Mouse (Mus musculus) ovary, postnatal 10 days (tissue): ENCODE measurements around the gene Cxxc4.

Source experiments
- DNase-seq: peaks from one replicate; pipeline ENCODE4 v3.0.0; 2022; ENCODE audit warnings: low spot score

Gene Cxxc4

DNA sequence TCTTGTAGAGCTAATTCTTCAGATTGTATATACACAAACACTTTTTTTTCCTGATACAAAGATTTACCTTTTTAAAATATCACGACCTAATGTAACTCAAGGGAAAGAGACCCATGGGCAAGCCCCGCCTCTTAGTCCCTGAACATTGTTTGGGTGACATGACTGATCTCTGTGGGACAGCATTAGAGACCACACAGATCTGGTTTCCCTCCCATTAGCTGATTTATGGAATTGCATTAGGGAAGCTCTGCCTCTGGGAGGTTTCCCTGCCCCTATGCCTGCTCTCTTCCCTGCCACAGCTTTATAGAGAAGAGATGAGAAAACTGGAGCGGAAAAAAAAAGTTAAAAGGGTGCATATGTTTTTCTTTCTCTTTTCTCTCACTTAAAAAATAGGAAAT lies 7.6 kb downstream of the Cxxc4 start:
- no peak for DNase-seq

GRCm38 (mm10) chr3:134254221-134254620 lies 17.9 kb downstream of the Cxxc4 start:
- no peak for DNase-seq

DNA sequence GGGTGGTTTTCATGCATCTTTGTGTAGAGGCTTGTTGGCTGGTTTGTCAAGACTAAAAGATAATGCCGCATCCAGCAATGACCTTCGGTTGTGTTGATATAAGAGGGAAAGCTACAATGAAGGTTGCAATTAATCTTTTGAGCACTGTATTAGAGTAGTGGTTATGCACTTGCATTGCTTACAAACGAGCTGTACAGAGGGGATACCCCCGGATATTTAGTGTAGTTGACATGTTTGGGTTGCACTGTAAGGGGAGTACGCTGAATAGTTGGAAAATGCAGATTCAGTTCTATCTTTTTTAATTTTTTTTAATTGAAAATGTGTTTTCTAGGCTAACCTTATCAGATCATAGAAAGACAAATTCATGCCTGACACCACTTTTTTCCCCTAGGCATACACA lies 22.4 kb downstream of the Cxxc4 start:
- no peak for DNase-seq

DNA sequence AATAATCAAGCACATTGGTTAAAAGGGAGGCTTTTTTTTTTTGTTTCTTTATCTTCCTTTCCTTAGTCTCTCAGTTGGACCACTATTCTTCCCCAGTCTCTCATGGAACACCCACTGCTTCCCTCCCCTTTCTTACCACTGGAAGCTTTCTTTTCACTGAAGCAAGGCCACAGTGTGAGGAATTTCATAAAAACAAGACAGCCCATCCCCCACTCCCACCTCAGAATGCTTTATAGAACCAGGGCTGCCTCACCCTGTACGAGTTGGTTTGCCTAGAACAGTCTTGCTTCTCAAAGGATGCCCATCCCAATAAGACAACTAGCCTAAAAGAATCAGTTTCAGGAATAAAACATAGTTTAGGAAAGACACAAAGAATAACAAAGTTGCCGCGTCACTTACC lies 23.0 kb downstream of the Cxxc4 start:
- DNase-seq: no peak

DNA sequence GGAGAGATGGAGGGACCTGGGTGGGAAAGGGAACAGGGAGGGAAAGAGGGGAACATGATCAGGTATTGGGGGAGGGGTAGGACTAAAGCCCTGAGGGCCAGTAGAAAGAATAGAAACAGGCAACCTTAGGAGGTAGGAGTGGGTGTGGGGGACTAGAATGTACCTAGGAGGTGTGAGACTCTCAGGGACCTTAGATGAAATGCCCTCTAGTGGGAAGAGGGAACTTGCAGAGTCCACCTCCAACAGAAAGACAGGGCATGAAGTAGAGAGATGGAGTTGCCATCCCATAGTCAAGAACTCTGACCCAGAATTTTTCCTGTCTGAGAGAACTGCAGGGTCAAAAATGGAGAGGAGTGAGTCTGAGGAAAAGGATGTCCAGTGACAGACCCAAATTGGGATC lies 43.4 kb downstream of the Cxxc4 start:
- no peak for DNase-seq

DNA sequence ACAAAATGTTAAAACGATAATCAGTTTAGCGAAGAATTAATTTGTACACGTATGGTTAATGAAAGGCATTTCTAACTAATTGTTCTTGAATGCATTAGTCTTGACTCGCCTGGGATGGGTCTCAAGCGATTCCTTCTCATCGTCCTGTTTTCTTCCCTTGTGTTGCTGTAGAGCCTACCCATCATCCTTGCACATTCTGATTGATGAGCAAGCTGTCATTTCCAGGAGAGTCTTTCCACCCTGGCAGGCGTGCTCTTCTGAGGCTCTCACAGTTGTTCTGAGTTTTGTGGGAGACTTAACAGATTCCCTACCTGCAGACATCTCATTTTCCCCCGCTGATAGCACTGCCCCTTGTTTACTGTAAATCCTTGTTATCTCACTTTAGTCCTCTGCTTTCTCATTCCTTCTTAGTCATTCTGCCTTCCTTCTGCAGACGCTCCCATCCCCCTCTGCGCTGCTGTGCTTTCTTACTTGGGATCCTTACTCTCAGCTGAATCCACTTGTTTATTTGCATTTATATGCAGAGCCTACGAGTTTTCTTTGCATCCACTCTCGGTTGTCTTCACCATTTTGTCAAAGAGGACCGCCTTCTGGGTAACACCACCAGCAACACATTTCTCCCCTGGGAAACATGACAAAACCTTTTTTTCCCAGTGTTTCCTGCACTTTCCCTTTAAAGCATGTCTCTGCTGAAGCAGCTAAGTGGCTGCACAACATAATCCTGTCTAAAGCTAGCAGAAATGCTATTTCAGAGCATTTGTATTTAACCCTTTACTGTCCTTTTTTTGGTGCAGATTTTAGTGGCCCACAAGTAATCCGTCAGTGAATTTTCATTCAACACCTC lies 45.5 kb downstream of the Cxxc4 start:
- no peak for DNase-seq

DNA sequence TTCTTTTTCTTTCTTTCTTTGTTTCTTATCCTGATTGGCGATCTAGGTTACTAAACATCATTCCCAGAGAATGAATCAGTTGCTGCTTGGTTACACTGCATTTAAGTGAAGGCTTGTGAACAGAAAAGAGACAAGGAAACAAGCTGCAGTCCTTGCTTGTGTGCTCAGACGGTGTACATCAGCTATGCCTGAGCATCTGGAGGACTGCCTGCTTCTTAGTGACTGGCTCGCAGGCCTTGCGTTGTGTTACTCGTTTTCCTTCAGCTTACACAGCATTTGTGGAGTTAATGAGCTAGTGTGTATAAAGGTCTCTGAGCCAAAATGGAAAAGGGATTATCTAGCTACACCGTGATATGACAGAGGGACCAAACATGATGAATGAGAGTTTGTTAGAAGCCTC lies 58.9 kb downstream of the Cxxc4 start:
- no peak for DNase-seq

DNA sequence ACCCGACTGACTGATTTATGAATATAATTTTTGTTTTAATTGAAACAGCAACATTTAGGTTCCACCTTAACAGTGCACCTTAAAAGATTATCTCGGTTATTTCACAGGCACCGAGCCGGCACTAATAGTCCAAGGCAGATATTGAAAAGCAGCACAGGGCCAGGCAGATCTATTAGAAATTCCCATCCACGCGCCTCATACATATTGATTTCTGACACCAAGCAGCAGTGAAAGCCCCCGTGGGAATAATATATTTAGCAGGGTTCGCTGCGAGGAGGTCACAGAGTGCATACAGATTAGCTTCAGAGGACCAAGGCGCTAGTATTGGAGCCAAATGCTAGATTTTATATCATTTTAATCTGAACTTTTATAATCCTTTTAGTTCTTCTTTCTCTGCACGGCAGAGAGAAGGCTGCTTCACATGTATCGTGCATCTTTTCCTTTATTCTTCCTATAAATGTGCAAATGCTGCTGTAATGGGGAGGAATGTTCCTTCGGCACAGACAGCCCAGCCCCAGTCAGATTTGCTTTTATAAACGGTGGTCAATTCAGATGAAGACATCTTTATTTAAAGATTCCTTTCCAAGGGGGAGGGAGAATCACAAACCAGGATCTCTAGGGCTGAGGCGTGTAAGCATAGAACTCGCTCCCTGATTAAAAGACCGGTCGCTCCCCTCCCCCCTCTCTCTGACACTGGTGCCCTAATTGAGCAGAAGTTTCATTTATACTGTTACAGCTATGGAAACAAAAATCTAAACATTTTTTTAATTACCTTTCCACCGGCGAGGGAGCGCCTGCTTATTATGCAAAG lies 66.6 kb downstream of the Cxxc4 start:
- no peak for DNase-seq

- no peak for DNase-seq
Measured at GRCm38 (mm10) chr3:134303492-134303808, 67.2 kb downstream of the Cxxc4 start.

DNA sequence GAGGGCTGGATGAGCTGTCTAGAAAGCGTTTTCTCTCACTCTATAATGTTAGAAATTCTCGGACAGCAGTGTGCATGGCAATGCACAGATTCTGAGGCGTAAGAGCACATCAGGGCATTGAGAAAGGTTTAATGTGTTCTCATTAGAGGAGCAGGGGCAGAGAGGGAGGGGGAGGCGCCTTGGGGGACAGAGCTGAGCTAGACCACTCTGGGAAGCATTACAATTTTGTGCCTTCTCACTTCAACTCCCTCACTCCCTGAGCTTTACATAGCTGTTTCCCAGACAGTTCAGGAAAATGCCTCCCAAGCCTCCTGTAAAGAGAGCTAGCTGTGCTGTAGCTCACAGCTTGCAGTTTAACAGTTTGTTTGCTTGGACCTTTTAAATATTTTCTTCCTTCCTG lies 70.2 kb downstream of the Cxxc4 start:
- no peak for DNase-seq

DNA sequence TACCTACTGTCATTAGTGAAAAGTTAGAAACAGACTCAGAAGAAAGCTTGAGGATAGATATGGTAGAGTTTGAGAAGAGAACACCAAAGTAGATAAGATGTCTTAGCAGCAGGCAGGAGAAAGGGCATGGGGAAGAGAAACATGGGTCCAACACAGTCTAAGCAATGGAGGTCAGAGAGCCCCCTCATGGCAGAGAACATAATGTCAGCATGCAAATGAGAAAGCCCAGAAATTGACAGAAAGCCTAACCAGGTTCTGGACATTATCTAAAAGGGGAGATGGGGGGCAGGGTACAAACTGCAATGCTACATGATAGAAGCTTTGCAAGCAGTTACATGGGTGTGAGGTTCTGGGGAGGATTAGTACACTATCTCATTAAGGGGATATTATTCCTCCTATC lies 71.5 kb downstream of the Cxxc4 start:
- no peak for DNase-seq
